Mouse (Mus musculus): ENCODE results near the gene Ttyh1. TPM values are rescaled to one million over a fixed set of nuclear protein-coding genes. Genes with fewer than 3 reads are reported as not detected.

Ttyh1 gene
- polyA plus RNA-seq, 1 experiment from 2014 or later = 111 TPM

DNA sequence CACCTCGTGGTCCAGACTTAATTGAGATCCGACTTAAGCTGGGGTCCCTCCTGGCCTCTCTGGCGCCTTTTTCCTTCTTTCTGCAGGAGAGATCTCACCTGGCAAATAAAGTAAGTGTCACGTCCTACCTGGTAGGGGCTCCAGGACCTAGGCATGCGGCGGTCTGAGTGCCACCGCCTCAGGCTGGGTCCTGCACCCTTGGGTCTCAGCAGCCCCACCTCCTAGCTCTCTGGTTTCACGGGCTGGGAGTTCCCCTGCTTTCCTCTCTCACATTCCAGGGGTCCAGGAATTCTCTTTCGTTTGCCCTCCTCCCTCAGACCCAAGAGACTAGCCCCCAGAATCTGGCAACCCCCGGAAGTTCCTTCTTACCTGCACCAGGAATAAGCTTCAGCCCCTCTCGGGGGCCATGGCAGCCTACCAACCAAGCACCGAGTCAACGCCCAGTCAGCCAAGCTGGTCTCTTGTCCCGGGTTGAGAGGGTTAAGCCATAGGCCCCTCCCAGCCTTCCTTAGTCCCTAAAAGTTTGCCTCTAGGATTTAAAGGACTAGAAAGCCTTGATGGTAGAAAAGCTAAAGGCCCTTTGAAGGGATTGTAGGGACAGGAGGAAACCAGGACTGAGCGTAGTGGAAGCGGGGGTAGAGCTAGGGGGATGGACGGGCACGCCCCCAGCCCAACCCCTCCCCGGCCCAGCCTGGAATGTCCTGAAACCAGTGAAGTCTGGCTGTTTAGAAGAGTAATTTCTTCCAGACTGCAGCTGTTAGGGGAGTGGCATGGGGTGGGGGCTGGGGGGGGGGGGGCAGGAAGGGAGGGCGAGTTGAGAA lies 45.1 kb downstream of the Ttyh1 start, which contains the start of gene Cdc42ep5:
Gene Cdc42ep5, minus strand, starts transcription at position 771 of the 821 bp plus-strand sequence.
- Histone ChIP-seq H3K4me2 (replicated peaks) (peak within 1 kb of the TSS; percentile 56), H3K36me3 (no peaks in the 10 kb centered on the region), H3K4me3 (peak within 1 kb of the TSS; percentile 31), H3K27ac (no peak within 1 kb of the TSS), H3K4me1 (peaks cover 11% of the 10 kb centered on the region), H3K9ac (peak within 1 kb of the TSS; percentile 51), H3K9me3 (no peaks in the 10 kb centered on the region), H3K27me3 (replicated peaks) (no peaks in the 10 kb centered on the region)
- peak; percentile 73 for ATAC-seq (ENCODE audit: low FRiP score, low read depth)
- WGBS = 2% methylated on average over 19 of the region's 20 CpGs

DNA sequence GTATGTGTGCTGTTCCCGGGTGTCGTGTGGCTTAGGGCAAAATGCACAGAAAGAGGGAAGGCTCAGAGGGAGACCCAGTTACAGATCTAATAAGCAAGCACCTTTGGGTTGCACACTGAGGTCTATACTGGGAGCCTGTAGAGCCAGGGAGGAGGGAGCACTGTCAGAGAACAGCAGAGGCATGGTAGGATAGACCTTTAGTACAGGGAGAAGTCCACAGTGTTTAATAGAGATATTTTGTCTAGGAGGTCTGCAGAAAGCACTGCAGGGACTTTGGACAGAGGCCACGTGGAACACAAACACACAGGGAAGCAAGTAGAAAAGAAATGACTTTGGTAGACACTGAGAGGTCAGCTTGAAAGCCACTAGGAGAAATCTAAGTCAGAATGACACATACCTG lies 46.1 kb downstream of the Ttyh1 start:
- 0 out of 2 replicates have a peak, but pooled peaks have one; percentile 11 for ATAC-seq (ENCODE audit: low FRiP score, low read depth)
- peak overlapping the region; percentile 56; the same call in 1 of the 2 replicates for H3K4me2 ChIP-seq (replicated peaks)
- H3K36me3 ChIP-seq = no peaks in the 10 kb centered on the region
- H3K4me3 ChIP-seq = no peak overlapping the region
- WGBS = 28% methylated on average over 3 of the region's 3 CpGs
- H3K27ac ChIP-seq = no peak overlapping the region
- H3K4me1 ChIP-seq = peaks cover 11% of the 10 kb centered on the region
- H3K9me3 ChIP-seq = no peaks in the 10 kb centered on the region
- H3K9ac ChIP-seq = no peak overlapping the region
- H3K27me3 ChIP-seq (replicated peaks) = no peaks in the 10 kb centered on the region

DNA sequence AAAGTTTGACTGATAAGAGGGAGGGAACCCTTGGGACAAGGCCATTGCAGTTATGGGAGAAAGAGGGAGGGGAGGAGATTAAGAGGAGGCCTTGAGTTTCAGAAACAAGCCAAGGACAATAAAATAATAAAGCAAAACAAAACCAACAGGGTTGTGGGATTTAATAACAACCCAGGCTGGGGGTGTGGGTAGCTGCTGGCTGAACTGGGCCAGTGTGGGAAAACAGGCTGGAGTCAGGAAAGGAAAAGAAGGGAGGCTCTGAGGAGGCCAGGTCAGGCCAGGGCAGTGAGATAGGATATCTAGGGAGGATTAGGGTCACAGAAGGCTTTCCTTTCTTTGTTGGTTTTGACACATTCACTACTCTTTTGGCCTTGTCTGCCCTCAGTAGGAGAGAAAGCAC lies 47.9 kb downstream of the Ttyh1 start:
- Histone ChIP-seq H3K4me2 (replicated peaks) (no peak overlapping the region), H3K9me3 (no peaks in the 10 kb centered on the region), H3K27ac (no peak overlapping the region)

DNA sequence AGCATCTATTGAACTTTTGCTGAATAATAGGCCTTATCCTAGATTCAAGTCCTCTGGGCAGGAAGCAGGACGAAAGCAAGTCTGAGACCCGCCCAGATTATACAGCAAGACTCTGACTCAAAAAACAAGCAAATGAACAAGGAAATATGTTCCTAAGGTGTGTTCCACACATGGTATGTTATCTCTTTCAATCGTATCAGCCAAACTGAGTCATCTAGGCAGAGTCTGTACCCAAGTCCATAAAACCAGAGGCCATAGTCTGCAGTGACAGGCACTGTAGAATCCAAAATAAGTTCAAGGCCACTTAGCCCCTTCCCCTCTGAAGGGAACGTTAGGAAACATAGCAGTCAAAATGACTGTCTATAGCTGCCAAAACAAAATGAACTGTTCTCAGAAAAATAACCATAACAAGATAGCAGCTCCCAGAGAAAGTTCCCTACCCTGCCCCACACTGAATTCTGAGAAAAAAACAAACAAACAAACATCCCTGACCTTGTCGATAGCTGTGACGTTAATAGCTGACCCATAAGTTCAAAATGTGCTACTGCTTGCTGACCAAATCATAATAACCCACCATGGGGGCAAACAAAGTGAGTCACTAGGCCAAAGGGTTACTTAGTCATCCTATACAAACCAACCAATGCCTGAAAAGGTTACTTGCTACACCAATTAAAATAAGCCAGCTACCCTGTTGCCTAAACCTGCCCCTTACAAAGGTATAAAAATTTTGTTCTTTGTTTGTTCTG lies 51.2 kb downstream of the Ttyh1 start:
- Histone ChIP-seq H3K4me1 (no peaks in the 10 kb centered on the region), H3K9ac (no peak overlapping the region), H3K4me2 (replicated peaks) (no peak overlapping the region), H3K27me3 (replicated peaks) (no peaks in the 10 kb centered on the region), H3K36me3 (no peaks in the 10 kb centered on the region), H3K9me3 (no peaks in the 10 kb centered on the region), H3K27ac (no peak overlapping the region), H3K4me3 (no peak overlapping the region)
- ATAC-seq (ENCODE audit: low FRiP score, low read depth) = no peak
- 84% methylated on average over 6 of the region's 6 CpGs for WGBS

More for the DNA sequence above, 47.9 kb downstream of the Ttyh1 start:
- Histone ChIP-seq H3K27me3 (replicated peaks) (no peaks in the 10 kb centered on the region), H3K9ac (no peak overlapping the region), H3K36me3 (no peaks in the 10 kb centered on the region), H3K4me1 (peaks cover 11% of the 10 kb centered on the region), H3K4me3 (no peak overlapping the region)
- ATAC-seq (ENCODE audit: low FRiP score, low read depth) = no peak

DNA sequence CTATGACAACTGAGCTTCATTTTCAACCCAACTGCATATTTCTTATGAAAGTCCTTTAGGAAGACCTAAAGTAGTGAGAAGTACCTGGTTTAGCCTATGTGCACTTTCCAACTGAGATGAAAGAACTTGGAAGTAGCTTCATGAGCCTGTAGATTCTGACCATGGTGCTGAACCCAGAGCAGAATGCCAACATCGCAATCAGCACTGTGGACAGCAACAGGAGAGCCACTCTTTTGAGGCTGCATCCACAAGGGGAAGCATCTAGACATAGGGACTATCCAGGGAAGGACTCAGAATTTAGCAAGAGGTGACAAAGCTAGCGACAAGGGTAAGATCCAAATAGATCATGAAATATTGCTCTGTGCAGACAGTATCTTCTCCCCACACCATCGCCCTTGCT lies 59.2 kb downstream of the Ttyh1 start:
- Histone ChIP-seq H3K27me3 (replicated peaks) (no peaks in the 10 kb centered on the region), H3K9ac (no peak overlapping the region), H3K4me3 (no peak overlapping the region), H3K9me3 (no peaks in the 10 kb centered on the region), H3K27ac (no peak overlapping the region), H3K36me3 (no peaks in the 10 kb centered on the region), H3K4me2 (replicated peaks) (no peak overlapping the region), H3K4me1 (no peaks in the 10 kb centered on the region)
- no peak for ATAC-seq (ENCODE audit: low FRiP score, low read depth)
- WGBS = 46% methylated on average over 3 of the region's 3 CpGs

Other genes starting within 250 kb of the Ttyh1 start
- 0.17 TPM in 1 of 2 replicates, not detected in the other for gene Gm14548, start 221.3 kb upstream of the Ttyh1 start, polyA plus RNA-seq (2016; fragmentation: Nextera tagmentation; extraction: Ambion mirVana)
- gene Lilra6, start 203.9 kb upstream of the Ttyh1 start, polyA plus RNA-seq (2016; fragmentation: Nextera tagmentation; extraction: Ambion mirVana) = not detected in 2 replicates
- 2.5 and 3.1 TPM in 2 replicates for gene Lair1, start 56.2 kb upstream of the Ttyh1 start, polyA plus RNA-seq (2016; fragmentation: Nextera tagmentation; extraction: Ambion mirVana)
- gene Leng8, start 17.6 kb downstream of the Ttyh1 start, polyA plus RNA-seq (2016; fragmentation: Nextera tagmentation; extraction: Ambion mirVana) = 92.7 and 110 TPM in 2 replicates
- 3.4 and 4.0 TPM in 2 replicates for gene Leng9, start 31.0 kb downstream of the Ttyh1 start, polyA plus RNA-seq (2016; fragmentation: Nextera tagmentation; extraction: Ambion mirVana)
- 14.1 and 14.2 TPM in 2 replicates for gene Cdc42ep5, start 45.5 kb downstream of the Ttyh1 start, polyA plus RNA-seq (2016; fragmentation: Nextera tagmentation; extraction: Ambion mirVana)
- gene Lilra5, start 118.3 kb downstream of the Ttyh1 start, polyA plus RNA-seq (2016; fragmentation: Nextera tagmentation; extraction: Ambion mirVana) = not detected in 2 replicates
- not detected in 2 replicates for gene Ncr1, start 218.3 kb downstream of the Ttyh1 start, polyA plus RNA-seq (2016; fragmentation: Nextera tagmentation; extraction: Ambion mirVana)

All from neural tube, embryonic 12.5 days (tissue).